Mouse (Mus musculus) brown adipose tissue, adult 24 weeks (tissue): Measurements from ENCODE around the gene Gm11034. TPM values are rescaled to one million over a fixed set of nuclear protein-coding genes. Genes with fewer than 3 reads are reported as not detected.

Experiments
- H3K27ac ChIP-seq: fragments of 200-500 bp; replicated peaks from 2 replicates; pipeline ENCODE4 v1.5.1; 2012; ENCODE audit warnings: low read depth, mild to moderate bottlenecking, low read length
- H3K4me1 ChIP-seq: fragments of 200-500 bp; 2 replicates; pipeline ENCODE4 v1.6.1; 2012; ENCODE audit warnings: low read length, mixed read lengths; ENCODE audit not compliant: control insufficient read depth, insufficient read depth, insufficient read length
- H3K4me3 ChIP-seq: fragments of 200-500 bp; 2 replicates; pipeline ENCODE4 v1.5.1; 2012; ENCODE audit warnings: low read depth, mild to moderate bottlenecking, low read length, moderate library complexity; ENCODE audit not compliant: insufficient read depth
- polyA plus RNA-seq: library from polyadenylated mRNA; stranded (reverse); fragments of >200 nt; gene quantifications from 2 replicates; pipeline ENCODE4 v1.2.4, GENCODE M21; 2012; ENCODE audit not compliant: missing spikeins, insufficient read depth, insufficient read length

Gene Gm11034
- not detected in 2 replicates for polyA plus RNA-seq

DNA sequence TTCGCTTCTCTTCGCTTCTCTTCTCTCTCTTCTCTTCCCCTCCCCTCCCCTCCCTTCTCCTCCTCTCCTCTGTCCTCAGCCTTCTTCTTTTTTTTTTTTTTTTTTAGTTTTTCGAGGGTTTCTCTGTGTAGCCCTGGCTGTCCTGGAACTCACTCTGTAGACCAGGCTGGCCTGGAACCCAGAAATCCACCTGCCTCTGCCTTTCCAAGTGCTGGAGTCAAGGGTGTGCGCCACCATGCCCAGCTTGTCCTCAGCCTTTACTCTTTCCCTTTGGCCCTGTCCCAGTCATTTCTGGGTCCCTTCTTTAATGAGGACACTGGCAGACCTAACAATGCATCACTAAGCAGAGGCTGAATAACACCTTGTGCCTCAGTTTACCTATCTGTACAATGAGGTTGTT lies at the start of gene Gm11034:
Gm11034 (minus strand) TSS at position 101 of the 400 bp plus-strand sequence.
- Histone ChIP-seq H3K27ac (no peak within 1 kb of the TSS), H3K4me3 (no peak within 1 kb of the TSS), H3K4me1 (no peaks in the 10 kb centered on the region)

DNA sequence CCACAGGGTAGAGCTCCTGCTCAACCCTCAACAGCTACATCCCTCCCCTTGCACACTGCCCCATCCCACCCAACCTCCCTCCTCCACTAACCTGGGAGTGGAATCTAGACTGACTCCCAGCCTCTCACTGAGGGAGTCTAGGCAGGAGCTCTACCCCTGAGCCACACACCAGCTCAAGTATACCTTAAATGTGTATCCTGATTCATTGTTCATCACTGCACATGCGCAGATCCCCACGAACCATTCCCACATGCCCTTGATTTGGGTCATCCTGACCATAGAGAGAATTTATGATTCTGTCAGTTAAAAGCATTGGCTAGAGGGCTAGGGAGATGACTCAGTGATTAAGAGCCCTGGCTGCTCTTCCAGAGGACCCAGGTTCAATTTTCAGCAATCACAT lies 49.3 kb upstream of the Gm11034 start:
- Histone ChIP-seq H3K4me1 (peaks cover 14% of the 10 kb centered on the region), H3K4me3 (no peak overlapping the region), H3K27ac (no peak overlapping the region)

- peak overlapping the region; percentile 55 for H3K27ac ChIP-seq
- no peak overlapping the region for H3K4me3 ChIP-seq
- H3K4me1 ChIP-seq: peaks cover 9% of the 10 kb centered on the region; the same call in 1 of the 2 replicates
Observed at GRCm38 (mm10) chr8:72261872-72262271, 48.4 kb upstream of the Gm11034 start.

GRCm38 (mm10) chr8:72261431-72261830 lies 48.0 kb upstream of the Gm11034 start:
- Histone ChIP-seq H3K4me1 (peaks cover 9% of the 10 kb centered on the region; the same call in 1 of the 2 replicates), H3K4me3 (no peak overlapping the region), H3K27ac (no peak overlapping the region)

- Histone ChIP-seq H3K4me1 (peaks cover 9% of the 10 kb centered on the region; the same call in 1 of the 2 replicates), H3K4me3 (no peak overlapping the region), H3K27ac (no peak overlapping the region)
Observed at GRCm38 (mm10) chr8:72261019-72261418, 47.6 kb upstream of the Gm11034 start.

DNA sequence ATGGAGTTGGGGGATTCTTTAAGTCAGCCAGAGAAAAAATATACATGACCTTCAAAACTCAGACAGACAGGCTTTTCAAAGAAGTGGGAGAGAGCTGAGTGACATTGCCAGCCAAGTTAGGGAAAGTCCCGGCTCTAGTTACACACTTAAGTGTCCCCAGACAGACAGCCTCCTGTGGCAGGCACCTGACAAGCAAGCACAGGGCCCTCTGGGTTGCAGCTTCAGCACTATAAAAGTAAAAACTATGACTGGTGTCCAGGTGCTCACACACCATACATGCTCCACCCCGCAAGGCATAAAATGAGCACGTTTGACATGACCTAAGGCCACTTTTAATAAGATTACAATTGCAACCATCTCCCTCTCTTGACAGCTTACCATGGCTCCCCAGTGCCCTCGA lies 47.1 kb upstream of the Gm11034 start:
- H3K27ac ChIP-seq: no peak overlapping the region
- no peak overlapping the region for H3K4me3 ChIP-seq

GRCm38 (mm10) chr8:72259862-72260261 lies 46.4 kb upstream of the Gm11034 start:
- H3K4me1 ChIP-seq: peaks cover 5% of the 10 kb centered on the region; the same call in 1 of the 2 replicates
- H3K27ac ChIP-seq: no peak overlapping the region
- no peak overlapping the region for H3K4me3 ChIP-seq

More for the DNA sequence above, 47.1 kb upstream of the Gm11034 start:
- H3K4me1 ChIP-seq: peaks cover 5% of the 10 kb centered on the region; the same call in 1 of the 2 replicates

- Histone ChIP-seq H3K4me1 (peaks cover 5% of the 10 kb centered on the region; the same call in 1 of the 2 replicates), H3K4me3 (no peak overlapping the region), H3K27ac (no peak overlapping the region)
Observed at GRCm38 (mm10) chr8:72257902-72258238, 44.4 kb upstream of the Gm11034 start.

DNA sequence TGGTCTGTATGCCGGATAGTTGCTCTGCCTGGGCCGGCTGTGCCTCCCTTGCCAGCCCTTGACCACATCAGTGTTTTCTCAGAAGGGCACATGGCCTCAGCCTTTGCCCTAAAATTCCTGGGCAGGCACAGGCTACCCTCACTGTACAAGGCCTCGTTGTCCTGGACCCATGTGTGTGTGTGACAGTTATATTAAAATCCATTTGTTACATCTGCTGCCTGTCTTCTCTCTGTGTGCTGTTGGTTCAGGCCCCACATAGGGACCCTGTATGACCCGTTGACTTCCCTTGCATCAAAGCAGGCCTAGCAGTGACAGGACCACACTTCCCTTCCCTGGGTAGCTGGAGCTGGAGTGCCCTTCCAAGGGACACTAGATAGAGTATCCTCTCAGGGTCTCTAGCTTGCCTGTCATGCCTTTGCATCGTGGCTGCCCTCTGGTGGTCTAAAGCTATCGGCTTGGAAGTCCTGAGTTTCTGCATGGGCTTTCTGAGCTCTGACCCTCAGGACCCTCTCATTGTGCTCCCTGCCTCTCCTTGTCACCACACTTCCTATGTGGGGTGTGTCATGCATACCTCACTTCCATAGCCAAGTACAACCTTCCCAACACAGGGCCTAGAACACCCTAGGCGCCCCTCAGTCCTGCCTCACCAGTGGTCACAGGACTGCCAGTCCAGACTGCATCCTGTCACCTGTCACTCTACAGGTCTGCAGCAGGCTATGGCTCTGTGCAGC lies 43.9 kb upstream of the Gm11034 start:
- H3K4me3 ChIP-seq: no peak overlapping the region
- peaks cover 5% of the 10 kb centered on the region; the same call in 1 of the 2 replicates for H3K4me1 ChIP-seq
- H3K27ac ChIP-seq: no peak overlapping the region

- Histone ChIP-seq H3K4me3 (no peak overlapping the region), H3K27ac (no peak overlapping the region), H3K4me1 (peaks cover 16% of the 10 kb centered on the region)
Observed at GRCm38 (mm10) chr8:72244610-72245009, 31.2 kb upstream of the Gm11034 start.

DNA sequence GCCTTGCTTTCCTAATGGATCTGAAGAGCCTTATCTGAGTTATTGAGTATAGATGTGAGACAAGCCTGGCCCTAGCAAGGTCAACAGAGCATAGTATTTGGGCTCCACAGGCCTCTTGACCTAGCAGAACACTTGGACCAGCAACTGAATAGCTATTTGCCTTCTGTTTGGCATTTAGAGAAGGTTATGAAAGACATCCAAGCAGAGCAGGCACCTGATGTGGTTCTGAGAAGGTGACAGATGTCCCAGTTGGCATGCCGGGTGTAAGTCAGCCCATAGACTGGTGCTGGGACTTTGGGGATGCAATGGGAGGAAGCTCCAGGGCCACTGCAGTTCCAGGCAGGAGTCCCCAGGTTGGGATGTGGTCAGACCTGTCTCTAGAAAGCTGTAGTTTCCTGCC lies 28.8 kb upstream of the Gm11034 start:
- Histone ChIP-seq H3K27ac (peak overlapping the region; percentile 100), H3K4me3 (no peak overlapping the region), H3K4me1 (peaks cover 16% of the 10 kb centered on the region)

DNA sequence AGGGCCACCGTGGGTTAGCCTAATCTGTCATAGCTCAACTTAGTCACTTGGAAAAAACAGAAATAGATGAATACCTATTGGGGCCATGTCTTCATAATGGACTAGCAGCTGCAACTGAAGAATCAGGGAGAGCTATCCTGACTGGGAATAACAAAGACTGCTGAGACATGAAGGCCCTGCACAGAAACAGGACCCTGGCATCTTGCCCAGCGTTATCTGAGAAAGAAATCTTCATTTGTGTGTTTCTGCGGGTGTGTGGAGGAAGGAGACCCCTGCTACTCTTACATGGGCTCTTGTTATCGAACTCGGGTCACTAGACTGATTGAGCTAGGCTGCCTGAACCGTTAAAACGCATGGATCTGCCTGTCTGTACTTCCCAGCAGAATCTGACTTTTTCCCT lies 27.5 kb upstream of the Gm11034 start:
- Histone ChIP-seq H3K4me3 (peak overlapping the region; percentile 93), H3K27ac (peak overlapping the region; percentile 100), H3K4me1 (peaks cover 16% of the 10 kb centered on the region)

GRCm38 (mm10) chr8:72240403-72240763 lies 26.9 kb upstream of the Gm11034 start:
- Histone ChIP-seq H3K27ac (peak overlapping the region; percentile 100), H3K4me1 (peaks cover 16% of the 10 kb centered on the region), H3K4me3 (peak overlapping the region; percentile 93)

DNA sequence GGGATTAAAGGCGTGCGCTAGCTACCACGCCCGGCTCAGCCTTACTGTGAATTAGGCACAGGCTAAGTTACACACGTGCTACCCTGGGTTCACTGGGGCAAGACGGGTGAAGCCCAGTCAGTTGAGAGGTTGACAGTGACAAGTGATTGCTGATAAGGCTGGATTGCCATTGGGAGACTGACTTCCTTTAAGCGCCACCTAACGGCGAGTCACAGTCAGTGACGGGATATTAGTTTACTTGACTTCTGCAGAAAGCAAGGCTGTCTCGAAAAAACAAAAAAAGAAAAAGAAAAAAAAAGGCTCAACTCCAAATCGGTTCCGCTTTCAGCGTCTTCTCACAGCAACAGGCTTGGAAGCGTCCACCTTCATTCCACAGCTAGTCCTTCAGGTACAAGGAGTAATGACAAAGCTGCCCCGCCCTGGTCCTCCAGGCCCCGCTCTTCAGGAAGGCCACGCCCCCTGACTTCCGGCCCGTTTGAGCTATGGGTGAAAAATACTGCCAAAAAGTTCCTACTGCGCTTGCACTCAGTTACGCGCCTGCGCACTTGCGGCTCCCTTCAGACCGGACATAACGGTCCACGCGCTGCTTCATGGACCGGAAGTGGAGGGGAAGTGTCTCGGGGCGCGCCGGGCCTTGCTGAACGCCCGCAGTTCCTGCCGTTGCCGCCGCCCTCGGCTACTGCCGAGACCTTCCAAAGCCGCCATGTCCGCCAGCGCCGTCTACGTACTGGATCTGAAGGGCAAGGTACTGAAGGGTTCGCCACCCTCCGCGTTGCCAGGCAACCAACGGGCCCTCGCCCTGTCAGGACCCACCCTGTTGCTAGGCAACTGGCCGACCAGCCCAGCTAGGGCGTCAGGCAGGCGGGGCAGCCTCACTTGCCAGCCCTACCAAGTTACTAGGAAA lies 26.3 kb upstream of the Gm11034 start, which contains the start of gene Ap1m1:
Ap1m1 (plus strand) TSS at position 520 of the 904 bp plus-strand sequence.
- Histone ChIP-seq H3K4me1 (peaks cover 16% of the 10 kb centered on the region), H3K27ac (peak within 1 kb of the TSS; percentile 100), H3K4me3 (peak within 1 kb of the TSS; percentile 93)

DNA sequence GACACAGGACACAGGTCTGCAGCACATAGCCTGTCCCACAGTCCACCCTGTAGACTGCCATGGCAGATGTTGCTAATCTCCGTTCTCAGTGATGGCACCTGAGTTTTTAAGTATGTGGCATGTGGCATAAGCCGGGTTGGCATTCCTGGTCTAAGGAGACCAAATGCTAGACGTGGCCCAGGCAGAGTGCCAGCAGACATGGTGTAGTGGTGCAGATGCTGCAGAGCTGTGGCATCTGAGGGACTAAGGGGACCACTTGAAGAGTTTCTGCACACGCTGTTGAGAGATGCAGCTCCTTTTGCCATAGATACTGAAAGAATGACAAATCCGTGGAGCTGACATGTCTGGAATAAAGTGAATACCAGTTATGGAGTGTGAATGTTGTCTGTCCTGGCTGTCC lies 9.2 kb upstream of the Gm11034 start:
- Histone ChIP-seq H3K27ac (no peak overlapping the region), H3K4me1 (no peaks in the 10 kb centered on the region), H3K4me3 (no peak overlapping the region)
